Mouse (Mus musculus): ENCODE measurements at regions not wholly inside any gene's neighbourhood (a gene's known extent, or its start where the extent isn't known, plus 50 kb on each side); places are given as distances from the start of the nearest gene placed in this dataset.

- TF ChIP-seq TAL1 (conservative IDR thresholded peaks at IDR 0.05; ENCODE audit: low read depth, low read length) (no peak), CTCF (IDR thresholded peaks at IDR 0.05; ENCODE audit: low read depth, low read length) (no peak), GATA2 (IDR thresholded peaks at IDR 0.05; ENCODE audit: borderline replicate concordance, low read depth, low read length) (no peak), GATA1 (IDR thresholded peaks at IDR 0.05; ENCODE audit: borderline replicate concordance, low read length) (no peak), POLR2AphosphoS5 (IDR thresholded peaks at IDR 0.05; ENCODE audit: insufficient replicate concordance, low read depth, low read length) (no peak)
- DNase-seq (ENCODE audit: low spot score) (no peak), ATAC-seq (ENCODE audit: extremely low read depth, insufficient number of reproducible peaks, low FRiP score, poor library complexity, severe bottlenecking) (no peak)
- Histone ChIP-seq H3K36me3 (replicated peaks) (no peaks in the 10 kb centered on the region), H3K27me3 (ENCODE audit: insufficient read depth, low read length) (no peaks in the 10 kb centered on the region), H3K9me3 (replicated peaks) (peaks cover 35% of the 10 kb centered on the region), H3K4me1 (ENCODE audit: insufficient read depth, low read depth, low read length) (no peaks in the 10 kb centered on the region), H3K4me3 (ENCODE audit: low read depth, low read length) (no peak overlapping the region)
Observed at GRCm38 (mm10) chr3:131964952-131965351, 120.1 kb upstream of the Dkk2 start.

GRCm38 (mm10) chr3:131965456-131966160, 119.5 kb upstream of the Dkk2 start:
- ATAC-seq (ENCODE audit: extremely low read depth, insufficient number of reproducible peaks, low FRiP score, poor library complexity, severe bottlenecking), result no peak
- peaks cover 36% of the 10 kb centered on the region for H3K9me3 ChIP-seq (replicated peaks)

GRCm38 (mm10) chr3:131967288-131967687, 117.8 kb upstream of the Dkk2 start:
- H3K9me3 ChIP-seq (replicated peaks), result peaks cover 36% of the 10 kb centered on the region
- DNase-seq (ENCODE audit: low spot score), result no peak
- H3K4me1 ChIP-seq (ENCODE audit: insufficient read depth, low read depth, low read length), result no peaks in the 10 kb centered on the region
- ATAC-seq (ENCODE audit: extremely low read depth, insufficient number of reproducible peaks, low FRiP score, poor library complexity, severe bottlenecking), result no peak
- no peaks in the 10 kb centered on the region for H3K27me3 ChIP-seq (ENCODE audit: insufficient read depth, low read length)
- H3K36me3 ChIP-seq (replicated peaks), result no peaks in the 10 kb centered on the region
- TF ChIP-seq GATA2 (IDR thresholded peaks at IDR 0.05; ENCODE audit: borderline replicate concordance, low read depth, low read length) (no peak), POLR2AphosphoS5 (IDR thresholded peaks at IDR 0.05; ENCODE audit: insufficient replicate concordance, low read depth, low read length) (no peak), TAL1 (conservative IDR thresholded peaks at IDR 0.05; ENCODE audit: low read depth, low read length) (no peak), GATA1 (IDR thresholded peaks at IDR 0.05; ENCODE audit: borderline replicate concordance, low read length) (no peak), CTCF (IDR thresholded peaks at IDR 0.05; ENCODE audit: low read depth, low read length) (no peak)
- no peak overlapping the region for H3K4me3 ChIP-seq (ENCODE audit: low read depth, low read length)

More at GRCm38 (mm10) chr3:131965456-131966160, 119.5 kb upstream of the Dkk2 start:
- DNase-seq (ENCODE audit: low spot score), result no peak
- TF ChIP-seq GATA2 (IDR thresholded peaks at IDR 0.05; ENCODE audit: borderline replicate concordance, low read depth, low read length), result no peak
- TF ChIP-seq GATA1 (IDR thresholded peaks at IDR 0.05; ENCODE audit: borderline replicate concordance, low read length), result no peak
- TF ChIP-seq POLR2AphosphoS5 (IDR thresholded peaks at IDR 0.05; ENCODE audit: insufficient replicate concordance, low read depth, low read length), result no peak
- TF ChIP-seq CTCF (IDR thresholded peaks at IDR 0.05; ENCODE audit: low read depth, low read length), result no peak
- TF ChIP-seq TAL1 (conservative IDR thresholded peaks at IDR 0.05; ENCODE audit: low read depth, low read length), result no peak
- no peaks in the 10 kb centered on the region for H3K4me1 ChIP-seq (ENCODE audit: insufficient read depth, low read depth, low read length)
- H3K4me3 ChIP-seq (ENCODE audit: low read depth, low read length), result no peak overlapping the region
- no peaks in the 10 kb centered on the region for H3K27me3 ChIP-seq (ENCODE audit: insufficient read depth, low read length)
- no peaks in the 10 kb centered on the region for H3K36me3 ChIP-seq (replicated peaks)

- TF ChIP-seq TAL1 (conservative IDR thresholded peaks at IDR 0.05; ENCODE audit: low read depth, low read length), result no peak
- no peak for TF ChIP-seq GATA1 (IDR thresholded peaks at IDR 0.05; ENCODE audit: borderline replicate concordance, low read length)
- TF ChIP-seq GATA2 (IDR thresholded peaks at IDR 0.05; ENCODE audit: borderline replicate concordance, low read depth, low read length), result no peak
- TF ChIP-seq POLR2AphosphoS5 (IDR thresholded peaks at IDR 0.05; ENCODE audit: insufficient replicate concordance, low read depth, low read length), result no peak
- no peak for TF ChIP-seq CTCF (IDR thresholded peaks at IDR 0.05; ENCODE audit: low read depth, low read length)
- ATAC-seq (ENCODE audit: extremely low read depth, insufficient number of reproducible peaks, low FRiP score, poor library complexity, severe bottlenecking), result no peak
- Histone ChIP-seq H3K36me3 (replicated peaks) (no peaks in the 10 kb centered on the region), H3K9me3 (replicated peaks) (peaks cover 28% of the 10 kb centered on the region), H3K27me3 (ENCODE audit: insufficient read depth, low read length) (no peaks in the 10 kb centered on the region), H3K4me1 (ENCODE audit: insufficient read depth, low read depth, low read length) (no peaks in the 10 kb centered on the region), H3K4me3 (ENCODE audit: low read depth, low read length) (no peak overlapping the region)
- DNase-seq (ENCODE audit: low spot score), result no peak
Observed at GRCm38 (mm10) chr3:131970827-131971226, 114.3 kb upstream of the Dkk2 start.

GRCm38 (mm10) chr3:131975940-131976628, 109.0 kb upstream of the Dkk2 start:
- peaks cover 18% of the 10 kb centered on the region for H3K9me3 ChIP-seq (replicated peaks)
- no peaks in the 10 kb centered on the region for H3K36me3 ChIP-seq (replicated peaks)
- no peak for ATAC-seq (ENCODE audit: extremely low read depth, insufficient number of reproducible peaks, low FRiP score, poor library complexity, severe bottlenecking)
- no peak for DNase-seq (ENCODE audit: low spot score)
- H3K27me3 ChIP-seq (ENCODE audit: insufficient read depth, low read length), result no peaks in the 10 kb centered on the region
- no peak overlapping the region for H3K4me3 ChIP-seq (ENCODE audit: low read depth, low read length)
- no peak for TF ChIP-seq TAL1 (conservative IDR thresholded peaks at IDR 0.05; ENCODE audit: low read depth, low read length)
- no peak for TF ChIP-seq GATA1 (IDR thresholded peaks at IDR 0.05; ENCODE audit: borderline replicate concordance, low read length)
- no peak for TF ChIP-seq CTCF (IDR thresholded peaks at IDR 0.05; ENCODE audit: low read depth, low read length)
- TF ChIP-seq GATA2 (IDR thresholded peaks at IDR 0.05; ENCODE audit: borderline replicate concordance, low read depth, low read length), result no peak
- TF ChIP-seq POLR2AphosphoS5 (IDR thresholded peaks at IDR 0.05; ENCODE audit: insufficient replicate concordance, low read depth, low read length), result no peak
- no peaks in the 10 kb centered on the region for H3K4me1 ChIP-seq (ENCODE audit: insufficient read depth, low read depth, low read length)

GRCm38 (mm10) chr3:131983292-131983691, 101.8 kb upstream of the Dkk2 start:
- no peak for DNase-seq (ENCODE audit: low spot score)
- Histone ChIP-seq H3K4me3 (ENCODE audit: low read depth, low read length) (no peak overlapping the region), H3K27me3 (ENCODE audit: insufficient read depth, low read length) (no peaks in the 10 kb centered on the region), H3K36me3 (replicated peaks) (no peaks in the 10 kb centered on the region), H3K4me1 (ENCODE audit: insufficient read depth, low read depth, low read length) (no peaks in the 10 kb centered on the region), H3K9me3 (replicated peaks) (peaks cover 36% of the 10 kb centered on the region)
- TF ChIP-seq POLR2AphosphoS5 (IDR thresholded peaks at IDR 0.05; ENCODE audit: insufficient replicate concordance, low read depth, low read length) (no peak), GATA2 (IDR thresholded peaks at IDR 0.05; ENCODE audit: borderline replicate concordance, low read depth, low read length) (no peak), GATA1 (IDR thresholded peaks at IDR 0.05; ENCODE audit: borderline replicate concordance, low read length) (no peak), CTCF (IDR thresholded peaks at IDR 0.05; ENCODE audit: low read depth, low read length) (no peak), TAL1 (conservative IDR thresholded peaks at IDR 0.05; ENCODE audit: low read depth, low read length) (no peak)
- no peak for ATAC-seq (ENCODE audit: extremely low read depth, insufficient number of reproducible peaks, low FRiP score, poor library complexity, severe bottlenecking)

Measured in G1E (cell line).